Mouse (Mus musculus) bone marrow, adult 2 months (tissue): ENCODE data around the gene Entpd3. TPM values are rescaled to one million over a fixed set of nuclear protein-coding genes. Genes with fewer than 3 reads are reported as not detected.

ENCODE experiments used
- H3K27ac ChIP-seq: fragments of 200-500 bp; 2 replicates; pipeline ENCODE4 v1.5.1; 2012; ENCODE audit warnings: low read depth, mild to moderate bottlenecking, control low read depth, inconsistent platforms, low read length; ENCODE audit not compliant: control insufficient read depth, poor library complexity, insufficient read depth
- H3K4me1 ChIP-seq: fragments of 200-500 bp; 2 replicates; pipeline ENCODE4 v1.6.1; 2011; ENCODE audit warnings: low read length; ENCODE audit not compliant: control insufficient read depth, insufficient read depth
- H3K4me3 ChIP-seq: fragments of 200-500 bp; replicated peaks from 2 replicates; pipeline ENCODE3; 2011; ENCODE audit warnings: mild to moderate bottlenecking, low read depth, low read length, control low read depth; ENCODE audit not compliant: control insufficient read depth
- CTCF ChIP-seq: fragments of 200-500 bp; IDR thresholded peaks from 2 replicates; pipeline ENCODE4 v1.5.1; 2011; ENCODE audit warnings: low read length, control low read depth; ENCODE audit not compliant: control insufficient read depth, insufficient read depth
- POLR2A ChIP-seq: fragments of 200-500 bp; IDR thresholded peaks from 2 replicates; pipeline ENCODE4 v1.6.1; 2011; ENCODE audit warnings: low read depth, mild to moderate bottlenecking, control low read depth, low read length, borderline replicate concordance; ENCODE audit not compliant: control insufficient read depth
- WGBS: fragments of 180-500 bp; shearing (Covaris S2); methylation state at CpG from one replicate; pipeline ENCODE4 v1.1.7; 2018; 5-methylcytosine and 5-hydroxymethylcytosine counted together
- polyA plus RNA-seq: library from polyadenylated mRNA; stranded (reverse); fragments of >200 nt; gene quantifications from 2 replicates; pipeline ENCODE4 v1.2.4, GENCODE M21; 2011; ENCODE audit warnings: low replicate concordance; ENCODE audit not compliant: missing spikeins, insufficient read depth, insufficient read length

Gene Entpd3
- polyA plus RNA-seq, 1 experiment, result not detected

DNA sequence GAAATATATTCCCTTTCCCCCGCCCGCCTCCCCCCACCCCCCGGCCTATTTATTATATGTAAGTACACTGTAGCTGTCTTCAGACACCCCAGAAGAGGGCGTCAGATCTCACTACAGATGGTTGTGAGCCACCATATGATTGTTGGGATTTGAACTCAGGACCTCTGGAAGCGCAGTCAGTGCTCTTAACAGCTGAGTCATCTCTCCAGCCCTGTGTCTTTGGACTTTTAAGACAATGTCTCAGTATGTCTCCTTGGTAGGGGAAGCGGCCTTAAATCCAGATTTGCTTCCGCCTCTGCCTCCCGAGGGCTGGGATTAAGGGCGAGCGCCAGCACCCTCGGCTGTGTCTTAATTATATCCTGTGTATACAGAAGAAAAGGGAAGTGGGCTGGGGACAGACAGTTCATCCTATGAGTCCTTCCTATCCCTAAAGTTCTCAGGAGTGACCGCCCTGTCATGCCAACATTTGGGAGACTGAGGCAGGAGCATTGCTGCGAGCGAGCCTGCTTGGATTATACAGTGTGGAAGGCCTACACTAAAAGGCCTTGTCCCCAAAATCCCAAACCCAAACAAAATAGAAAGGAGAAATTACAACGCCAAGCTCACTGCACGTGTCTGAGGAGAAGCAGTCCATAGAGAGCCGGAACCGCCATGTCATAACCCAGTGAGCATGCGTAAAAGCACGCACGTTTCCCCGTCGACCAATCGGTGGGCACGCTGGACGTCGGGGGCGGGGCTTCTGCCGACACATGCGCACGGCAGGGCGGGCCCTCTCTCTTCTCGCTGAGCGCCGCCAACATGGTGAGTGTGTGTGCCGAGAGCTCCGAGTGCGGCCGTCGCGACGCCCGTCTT is 31.3 kb downstream of the Entpd3 start, which contains the start of gene Rpl14:
Rpl14 (plus strand) TSS at position 704 of the 852 bp plus-strand sequence.
- 3% methylated on average over 43 of the region's 43 CpGs for WGBS
- peak; percentile 95 for TF ChIP-seq POLR2A
- no peak for TF ChIP-seq CTCF
- Histone ChIP-seq H3K4me3 (peak within 1 kb of the TSS; percentile 81), H3K4me1 (peaks cover 3% of the 10 kb centered on the region), H3K27ac (peak within 1 kb of the TSS; percentile 80)

DNA sequence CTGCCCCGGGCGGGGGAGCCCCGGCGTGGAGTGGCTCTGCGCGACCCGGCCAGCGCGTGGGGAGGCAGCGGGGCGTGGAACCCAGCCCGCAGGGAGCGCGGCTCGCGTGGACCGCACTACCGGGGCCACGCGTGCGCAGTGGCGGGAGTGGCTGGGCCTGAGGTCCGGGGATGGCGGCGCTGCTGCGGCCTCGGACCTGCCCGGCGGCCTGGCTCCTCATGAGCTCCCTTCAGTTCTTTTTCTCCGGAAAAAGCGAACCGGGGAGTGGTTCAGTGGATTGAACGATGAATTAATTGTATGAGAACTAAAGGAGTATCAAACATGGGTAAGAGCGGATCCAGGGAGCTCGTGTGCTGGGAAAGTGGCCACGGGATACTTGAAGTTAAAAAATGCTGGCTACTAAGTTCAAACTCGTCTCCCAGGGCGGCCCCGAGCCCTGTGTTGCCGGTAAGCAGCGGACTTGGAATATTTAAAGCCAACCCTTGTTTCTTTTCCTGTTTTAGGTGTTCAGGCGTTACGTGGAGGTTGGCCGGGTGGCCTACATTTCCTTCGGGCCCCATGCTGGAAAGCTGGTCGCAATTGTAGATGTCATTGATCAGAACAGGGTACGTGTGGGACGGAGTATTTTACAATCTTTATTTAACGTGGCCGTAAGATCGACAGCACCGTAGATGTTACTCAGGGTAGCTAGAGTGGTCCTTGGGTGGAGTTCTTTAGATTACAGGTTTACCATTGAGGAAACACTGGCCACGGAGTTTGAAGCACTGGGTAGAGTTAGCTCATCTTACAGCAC is 32.2 kb downstream of the Entpd3 start:
- under 1% methylated on average over 53 of the region's 53 CpGs for WGBS
- Histone ChIP-seq H3K27ac (peak overlapping the region; percentile 80), H3K4me1 (peaks cover 3% of the 10 kb centered on the region), H3K4me3 (peak overlapping the region; percentile 81)
- no peak for TF ChIP-seq CTCF
- no peak for TF ChIP-seq POLR2A

DNA sequence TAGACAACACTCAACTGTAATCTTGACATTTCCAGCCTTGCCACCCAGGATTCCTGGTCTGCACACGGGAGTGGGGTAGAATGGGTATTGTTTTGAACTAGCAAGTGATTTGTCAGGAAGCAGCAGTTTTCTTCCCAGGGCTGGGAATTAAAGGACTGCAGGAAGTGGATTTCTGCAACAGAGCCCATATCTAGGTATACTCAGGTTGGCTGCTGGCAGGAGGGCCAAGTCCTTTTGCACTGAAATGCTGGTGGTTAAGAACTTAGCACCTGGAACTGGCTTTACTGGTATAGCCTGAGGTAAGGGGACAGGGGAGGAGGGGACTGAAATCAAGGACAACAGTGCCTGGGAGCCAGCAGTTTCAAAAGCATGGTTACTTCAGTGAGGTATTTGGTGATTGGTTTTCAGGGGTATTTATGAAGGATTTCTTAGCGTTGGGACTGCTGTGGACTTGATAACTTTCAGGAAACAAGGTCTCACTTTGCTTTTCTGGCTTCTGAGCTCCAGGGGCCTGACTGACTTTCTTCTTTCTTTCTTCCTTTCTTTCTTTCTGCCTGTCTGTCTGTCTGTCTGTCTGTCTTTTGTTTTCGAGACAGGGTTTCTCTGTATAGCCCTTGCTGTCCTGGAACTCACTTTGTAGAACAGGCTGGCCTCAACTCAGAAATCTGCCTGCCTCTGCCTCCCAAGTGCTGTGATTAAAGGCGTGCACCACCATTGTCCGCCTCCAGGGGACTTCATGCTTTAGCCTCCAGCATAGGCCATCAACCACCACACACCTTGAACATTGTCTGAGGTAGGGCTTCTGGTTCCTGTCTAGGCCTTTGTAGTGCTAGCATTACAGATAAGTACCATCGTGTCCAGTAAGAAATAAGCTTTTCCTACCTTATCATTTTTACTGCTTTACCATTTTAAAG is 36.4 kb downstream of the Entpd3 start:
- TF ChIP-seq POLR2A (no peak), CTCF (0 out of 2 replicates have a peak, but pooled peaks have one; percentile 1)
- Histone ChIP-seq H3K27ac (no peak overlapping the region), H3K4me3 (no peak overlapping the region), H3K4me1 (peaks cover 4% of the 10 kb centered on the region)
- 71% methylated on average over 6 of the region's 6 CpGs for WGBS

DNA sequence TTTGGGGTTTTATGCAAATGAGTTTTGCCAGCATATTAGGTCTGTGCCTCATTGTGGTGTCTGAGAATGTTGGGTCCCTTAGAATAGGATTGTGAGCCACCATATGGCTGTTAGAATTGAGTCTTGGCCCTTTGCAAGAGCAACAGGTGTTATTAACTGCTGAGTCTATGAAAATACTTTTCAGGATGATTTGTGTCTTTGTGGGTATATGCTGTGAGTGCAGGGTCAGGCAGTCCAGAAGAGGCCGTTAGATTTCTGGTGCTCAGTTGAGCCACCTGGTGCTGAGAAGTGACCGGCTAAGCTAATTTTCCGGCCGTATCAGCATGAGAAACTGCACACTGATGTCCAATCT is 37.0 kb downstream of the Entpd3 start:
- peak overlapping the region; percentile 9; the same call in 1 of the 2 replicates for H3K27ac ChIP-seq
- 2% methylated on average over 4 of the region's 4 CpGs for WGBS
- no peak for TF ChIP-seq CTCF
- no peak for TF ChIP-seq POLR2A
- H3K4me3 ChIP-seq, result no peak overlapping the region
- peaks cover 4% of the 10 kb centered on the region for H3K4me1 ChIP-seq

DNA sequence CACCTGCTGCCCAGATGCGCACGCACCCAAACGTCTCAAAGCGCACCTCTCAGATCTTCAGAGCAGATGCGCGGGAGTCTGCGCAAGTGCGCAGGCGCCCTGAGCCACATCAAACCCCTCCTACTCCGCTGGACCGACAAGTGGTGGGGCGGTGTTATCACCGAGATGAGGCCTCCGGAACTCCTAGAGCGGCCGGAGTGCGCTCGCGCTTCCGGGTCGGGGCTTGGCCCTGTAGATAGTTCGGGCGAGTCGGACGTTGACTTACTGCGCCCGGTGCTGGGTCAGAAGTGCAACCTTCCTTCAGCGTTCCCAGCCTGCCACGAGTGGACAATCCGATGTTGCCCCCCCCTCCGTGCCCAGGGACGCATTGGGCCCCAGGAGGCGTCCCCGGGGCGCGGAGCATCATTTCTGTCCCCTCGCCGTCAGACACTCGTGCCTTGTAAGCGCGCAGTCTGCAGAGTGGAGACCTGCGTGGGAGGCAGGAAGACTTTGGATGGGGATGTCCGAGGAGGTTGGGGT is 37.6 kb downstream of the Entpd3 start:
- H3K4me1 ChIP-seq, result peaks cover 4% of the 10 kb centered on the region
- WGBS, result under 1% methylated on average over 43 of the region's 43 CpGs
- H3K4me3 ChIP-seq, result peak overlapping the region; percentile 97

DNA sequence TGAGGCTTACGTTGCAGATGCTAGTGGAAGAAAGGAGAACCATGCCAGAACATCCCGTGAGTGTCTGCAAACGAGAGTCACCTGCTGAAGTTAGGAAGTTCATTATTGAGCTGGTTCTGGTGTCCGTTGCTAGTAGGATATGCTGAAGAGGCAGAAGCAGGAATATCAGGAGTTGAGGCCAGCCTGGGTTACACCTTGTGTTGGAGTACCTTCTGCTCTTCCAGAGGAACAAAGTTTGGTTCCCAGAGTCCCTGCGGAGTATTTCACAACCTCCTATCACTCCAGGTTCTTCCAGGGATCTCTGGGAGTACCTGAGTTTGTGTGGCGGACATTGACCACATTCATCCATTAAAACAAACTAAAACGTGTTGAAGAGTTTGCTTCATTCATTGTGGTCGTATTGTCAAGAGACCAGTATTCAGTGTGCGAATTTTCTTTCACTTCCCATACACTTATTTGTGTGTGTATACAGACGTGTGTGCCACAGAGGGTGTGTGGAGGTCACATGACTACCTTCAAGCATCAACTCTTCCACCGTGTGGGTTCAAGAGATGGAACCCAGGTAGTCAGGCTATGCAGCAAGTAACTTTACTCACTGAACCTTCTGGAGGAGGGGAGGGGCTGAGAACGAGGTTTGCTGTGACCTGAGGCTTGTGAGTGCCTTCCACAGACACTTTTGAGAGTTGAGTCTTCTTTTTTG is 38.2 kb downstream of the Entpd3 start:
- H3K4me3 ChIP-seq, result peak overlapping the region; percentile 97
- whole genome bisulfite sequencing, result 30% methylated on average over 12 of the region's 12 CpGs
- H3K27ac ChIP-seq, result peak overlapping the region; percentile 81
- TF ChIP-seq CTCF (no peak), POLR2A (no peak)
- H3K4me1 ChIP-seq, result peaks cover 4% of the 10 kb centered on the region

More for the DNA sequence above, 37.6 kb downstream of the Entpd3 start:
- TF ChIP-seq POLR2A, result peak; percentile 93; the same call in 1 of the 2 replicates
- TF ChIP-seq CTCF, result no peak
- peak overlapping the region; percentile 81 for H3K27ac ChIP-seq

DNA sequence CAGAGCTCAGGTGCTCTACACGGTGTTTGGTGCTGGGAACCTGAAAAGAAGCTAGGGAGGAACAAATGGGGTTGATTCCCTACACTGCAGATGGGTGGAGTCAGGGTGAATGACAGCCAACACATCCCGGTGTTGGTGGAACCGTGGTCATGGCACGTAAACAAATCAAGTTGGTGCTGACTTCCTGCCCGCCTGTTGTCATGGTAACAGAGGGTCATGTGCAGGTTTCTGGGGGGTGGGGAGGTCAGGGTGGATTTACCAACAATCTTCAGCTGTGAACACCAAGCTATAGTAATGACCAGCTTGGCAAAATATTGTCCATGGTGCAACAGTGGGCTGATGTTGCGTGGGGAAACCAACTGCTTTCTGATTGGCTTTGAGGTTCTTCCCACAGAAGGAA is 39.1 kb downstream of the Entpd3 start:
- no peak overlapping the region for H3K4me3 ChIP-seq
- H3K4me1 ChIP-seq, result peaks cover 4% of the 10 kb centered on the region
- H3K27ac ChIP-seq, result no peak overlapping the region
- WGBS, result 22% methylated on average over 6 of the region's 6 CpGs
- no peak for TF ChIP-seq CTCF
- no peak for TF ChIP-seq POLR2A
